Mouse (Mus musculus) thymus, postnatal 36 days (tissue): Measurements from ENCODE around the gene Galnt3.
A peak's percentile ranks its signal among the peaks of the same experiment; 100 is the strongest.

Source experiments
- DNase-seq, 2 experiments: peaks; one replicate each; pipeline ENCODE4 v3.0.0; 2022; ENCODE audit warnings: mixed read lengths in 2 of 2

Galnt3 gene

DNA sequence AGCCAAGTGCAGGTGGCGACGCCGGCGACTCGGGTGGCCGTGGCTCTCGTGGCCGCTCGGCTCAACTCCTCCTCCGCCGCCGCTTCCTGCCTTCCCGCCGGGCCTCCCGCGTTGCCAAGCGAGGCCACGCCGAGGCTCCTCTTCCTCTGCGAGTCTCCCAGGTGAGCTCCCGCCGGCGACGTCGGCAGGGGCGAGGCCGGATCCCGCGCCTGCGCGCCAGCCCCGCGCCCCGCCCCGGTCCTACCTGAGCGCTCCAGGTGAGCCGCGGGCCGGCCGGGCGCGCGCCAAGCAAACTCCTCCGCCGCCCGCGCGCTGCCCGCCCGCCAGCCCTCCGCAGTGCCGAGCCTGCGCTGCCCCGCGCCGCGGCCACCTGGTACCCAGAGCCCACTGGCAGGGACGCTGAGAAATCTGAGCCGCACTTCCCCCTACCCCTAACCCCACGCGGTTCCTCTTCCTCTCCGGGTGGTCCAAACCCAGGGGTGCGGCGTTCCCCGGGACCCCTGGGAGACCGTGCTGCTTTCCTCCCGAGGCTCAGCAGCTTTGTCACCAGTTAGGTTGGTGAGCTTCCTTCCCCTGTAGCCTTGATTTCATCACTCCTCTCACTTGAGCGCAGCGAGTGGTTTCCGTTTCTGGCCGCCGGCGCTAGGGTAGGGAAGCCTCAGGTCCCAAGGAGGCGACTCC is at the start of gene Galnt3:
Gene Galnt3, minus strand, starts transcription at position 404 of the 681 bp plus-strand sequence.
- DNase-seq: peak; percentile 22 to 34

- no peak for DNase-seq
Measured at GRCm38 (mm10) chr2:66173134-66173533, 48.3 kb upstream of the Galnt3 start.

DNA sequence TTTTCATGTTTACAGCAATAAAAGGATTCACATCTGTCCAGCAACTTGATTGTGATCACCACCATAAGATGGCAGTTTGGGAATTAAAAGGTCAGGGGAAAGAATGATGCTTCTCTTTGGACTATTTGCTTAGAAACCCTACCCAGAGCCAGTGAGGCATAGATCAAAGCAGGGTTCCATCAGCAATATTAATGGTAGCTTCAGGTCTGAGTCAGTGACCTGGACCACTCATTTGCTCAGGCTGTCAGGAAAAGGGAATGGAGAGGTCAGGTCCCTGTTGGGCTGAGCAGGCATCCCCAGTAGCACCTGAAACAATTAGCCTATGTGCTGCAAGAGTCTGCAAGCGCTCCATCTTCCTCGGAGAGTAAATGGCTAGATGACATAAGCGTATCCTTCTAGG is 46.8 kb upstream of the Galnt3 start:
- no peak for DNase-seq

DNA sequence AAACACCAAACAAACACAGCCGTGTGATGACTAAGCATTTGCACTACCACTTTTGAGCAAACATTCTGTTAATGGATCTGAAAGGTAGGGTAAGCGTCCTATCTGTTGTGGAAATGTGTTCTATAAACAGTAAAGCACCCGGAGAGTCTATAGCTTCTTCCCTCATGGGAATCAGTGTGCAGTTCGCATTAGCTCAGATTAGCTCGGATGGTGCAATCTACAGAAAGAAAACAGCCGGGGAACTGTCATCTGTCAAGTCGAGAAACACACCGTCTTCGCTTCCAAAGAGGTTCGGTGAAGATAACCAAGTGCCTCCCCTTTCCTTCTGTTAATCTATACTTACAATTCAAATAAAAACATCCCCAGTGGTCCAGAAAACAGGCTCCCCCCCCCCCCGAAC is 45.9 kb upstream of the Galnt3 start:
- DNase-seq: no peak

DNA sequence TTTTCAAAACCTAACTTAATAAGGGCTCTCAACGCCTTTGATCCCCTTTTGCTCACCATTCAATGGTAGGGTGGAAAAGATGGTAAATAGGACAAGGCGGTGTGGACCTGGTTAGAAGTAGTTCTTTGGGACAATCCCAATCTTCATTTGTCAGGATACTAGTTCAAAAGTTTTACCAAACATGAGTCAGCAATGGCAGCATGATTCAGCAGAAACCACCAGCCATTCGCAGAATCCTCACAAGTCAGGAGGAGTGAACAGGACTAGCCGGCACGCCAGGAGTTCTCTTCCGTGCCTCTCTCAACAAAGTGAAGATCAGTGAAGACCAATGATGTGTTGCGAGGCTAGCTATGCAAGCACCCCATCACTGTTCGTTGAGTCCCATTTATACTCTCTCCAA is 40.2 kb upstream of the Galnt3 start:
- DNase-seq: no peak

GRCm38 (mm10) chr2:66158140-66158915 is 33.5 kb upstream of the Galnt3 start:
- DNase-seq: no peak

GRCm38 (mm10) chr2:66151436-66151835 is 26.6 kb upstream of the Galnt3 start:
- DNase-seq: no peak

DNA sequence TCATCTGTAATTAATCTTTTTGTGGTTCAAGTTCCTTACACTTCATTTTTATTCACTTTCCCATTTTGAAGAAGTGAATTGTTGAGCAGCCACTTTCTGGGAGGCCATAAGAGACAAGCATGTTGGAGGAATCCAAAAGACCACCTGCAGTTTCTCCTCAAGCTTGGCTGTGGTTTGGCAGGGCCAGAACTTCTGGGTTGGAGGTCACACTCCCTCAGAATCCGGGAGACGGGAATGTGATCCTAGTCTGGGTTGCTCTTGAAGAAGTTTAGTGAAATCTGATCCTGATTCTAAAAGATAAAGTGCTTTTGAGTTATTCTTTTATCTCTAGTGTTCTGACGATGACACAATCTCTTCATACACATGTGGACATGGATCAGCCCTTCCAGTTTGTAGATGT is 25.7 kb upstream of the Galnt3 start:
- DNase-seq: no peak

DNA sequence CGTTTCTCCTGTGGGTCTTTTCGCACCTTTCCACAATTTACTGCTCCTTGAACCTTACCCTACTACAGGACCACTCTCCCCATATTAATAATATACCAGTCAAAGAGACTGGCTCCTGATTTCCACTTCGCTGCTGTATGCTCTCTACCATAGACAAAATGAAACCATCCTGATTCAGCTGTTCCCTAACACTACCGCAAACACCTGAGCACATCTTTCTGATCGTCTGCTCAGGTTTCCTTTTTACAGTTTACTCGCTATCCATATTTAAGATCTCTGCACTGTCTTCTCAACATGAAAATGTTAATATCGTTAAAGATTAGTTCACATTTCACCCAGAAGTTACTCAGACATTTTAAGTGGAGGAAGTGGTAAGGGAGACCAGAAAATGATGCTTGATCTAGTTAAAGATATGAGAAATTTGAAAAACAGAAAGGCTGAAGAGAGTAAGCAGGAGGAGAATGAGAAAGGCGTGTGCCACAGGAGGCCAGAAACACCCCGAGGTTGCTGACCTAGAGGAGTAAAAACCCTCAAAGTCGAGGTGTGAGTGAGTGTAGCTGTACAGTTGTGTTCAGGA is 23.9 kb upstream of the Galnt3 start:
- DNase-seq: no peak

- DNase-seq: no peak
Measured at GRCm38 (mm10) chr2:66146473-66146872, 21.7 kb upstream of the Galnt3 start.

- DNase-seq: no peak
Measured at GRCm38 (mm10) chr2:66144770-66145169, 20.0 kb upstream of the Galnt3 start.

- no peak for DNase-seq
Measured at GRCm38 (mm10) chr2:66143284-66143683, 18.5 kb upstream of the Galnt3 start.

DNA sequence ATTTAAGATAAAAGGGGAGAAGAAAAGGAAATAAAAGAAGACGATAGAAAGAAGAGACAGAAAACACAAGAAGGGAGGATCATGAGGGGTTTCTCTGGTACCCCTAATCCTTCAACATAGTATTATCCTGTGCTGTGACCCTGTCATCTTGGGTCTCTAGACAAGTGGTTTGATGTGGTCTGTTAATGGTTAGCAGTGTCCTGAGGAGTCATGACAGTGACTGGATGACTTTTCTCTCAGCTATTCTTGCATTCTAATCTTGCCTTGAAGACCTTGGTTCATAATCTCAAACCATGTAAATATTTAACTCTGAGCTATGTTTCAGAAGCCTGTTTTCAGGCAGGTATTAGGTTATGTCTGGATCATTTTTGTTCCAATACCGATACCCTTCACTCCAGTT is 17.9 kb upstream of the Galnt3 start:
- DNase-seq: no peak

DNA sequence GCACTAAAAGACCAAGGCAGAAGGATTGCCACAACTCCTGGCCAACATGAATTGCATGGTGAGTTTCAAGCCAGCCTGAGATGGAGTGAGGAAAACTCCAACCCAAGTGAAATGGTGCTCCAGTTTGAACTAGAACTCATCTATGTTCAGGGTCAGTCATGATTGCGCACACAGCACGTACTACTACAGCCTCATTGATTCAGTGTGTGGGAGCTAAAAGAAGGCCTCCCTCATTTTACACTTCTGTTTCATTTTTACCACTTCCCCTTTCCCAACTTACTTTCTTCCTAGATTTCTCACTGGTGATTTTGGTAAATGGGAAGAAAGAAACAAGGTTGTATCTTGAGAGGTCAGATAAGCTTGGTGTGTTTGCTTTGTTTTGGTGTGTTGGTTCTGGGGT is 17.5 kb upstream of the Galnt3 start:
- no peak for DNase-seq

- DNase-seq: no peak
Measured at GRCm38 (mm10) chr2:66140246-66140645, 15.5 kb upstream of the Galnt3 start.

DNA sequence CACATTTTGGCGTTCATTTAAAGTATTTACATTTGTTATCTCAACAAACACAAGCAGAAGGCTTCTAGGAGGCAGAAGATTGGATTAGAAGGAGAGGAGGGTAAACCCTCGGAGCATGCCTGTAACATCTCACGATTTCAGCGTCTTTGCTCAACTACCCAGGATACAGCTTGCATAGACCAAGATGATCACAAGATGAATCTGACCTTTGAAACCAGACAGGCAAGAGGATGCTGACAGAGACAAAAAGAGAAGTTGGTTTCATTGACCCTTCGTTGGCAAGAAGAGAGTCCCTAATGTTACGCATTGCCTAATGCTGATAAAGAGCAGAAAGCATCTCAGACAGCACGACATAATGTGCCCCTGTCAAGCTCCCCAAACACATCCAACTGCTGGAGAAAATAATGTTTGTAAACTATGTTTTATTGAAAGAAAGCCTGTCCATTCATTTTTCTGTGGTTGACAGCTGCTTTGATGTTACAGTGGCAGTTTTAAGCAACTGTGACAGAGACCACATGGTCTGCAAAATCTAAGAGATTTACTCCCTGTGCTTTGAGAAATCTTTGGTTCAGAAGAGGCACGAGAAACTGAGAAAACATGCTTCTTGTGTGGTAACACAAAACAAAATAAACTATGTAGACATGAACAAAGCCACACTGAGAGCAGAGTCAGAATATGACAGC is 7.2 kb upstream of the Galnt3 start:
- DNase-seq: no peak

DNA sequence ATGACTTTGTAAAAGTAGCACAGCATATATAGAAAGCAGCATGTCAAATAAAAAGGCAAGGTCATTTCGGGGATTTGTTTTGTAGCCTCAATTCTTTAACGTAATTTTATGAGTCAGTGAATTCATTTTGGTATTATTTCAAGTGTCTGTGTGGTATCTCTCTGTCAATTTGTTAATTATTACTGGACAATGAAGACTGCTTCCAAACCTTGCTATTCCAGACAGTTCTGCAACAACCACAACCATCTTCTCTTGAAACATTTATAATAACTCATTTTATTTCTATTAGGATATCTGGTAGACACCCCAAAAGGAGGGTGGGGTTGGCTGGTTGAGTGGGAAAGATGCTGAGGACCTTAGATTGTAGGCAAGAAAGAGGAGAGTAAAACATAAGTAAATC is 4.1 kb upstream of the Galnt3 start:
- DNase-seq: no peak

DNA sequence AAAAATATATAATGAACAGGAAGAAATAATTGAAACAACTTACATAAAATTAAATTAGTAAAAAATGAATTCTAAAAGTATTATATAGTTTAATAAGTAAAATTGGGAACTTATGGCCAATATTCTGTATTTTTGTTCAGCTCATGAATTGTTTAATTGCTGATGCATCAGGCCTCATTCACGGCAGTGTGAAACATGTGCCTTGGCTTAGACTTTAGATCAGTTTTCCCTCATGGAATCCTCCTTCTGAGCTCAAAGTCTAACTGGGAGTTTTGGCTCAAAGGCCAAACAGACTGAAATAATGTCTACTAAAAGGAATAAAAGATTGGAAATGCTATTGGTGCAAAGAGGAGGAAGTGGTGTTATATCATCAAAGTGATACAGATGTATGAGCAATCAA is 2.7 kb upstream of the Galnt3 start:
- DNase-seq: no peak

- no peak for DNase-seq
Measured at GRCm38 (mm10) chr2:66126936-66127335, 2.1 kb upstream of the Galnt3 start.

- DNase-seq: peak; percentile 8 to 14
Measured at GRCm38 (mm10) chr2:66123756-66124589, 821 bp downstream of the Galnt3 start.

GRCm38 (mm10) chr2:66117686-66118085 is 7.1 kb downstream of the Galnt3 start:
- DNase-seq: no peak

- no peak for DNase-seq
Measured at GRCm38 (mm10) chr2:66107864-66108514, 16.8 kb downstream of the Galnt3 start.
